Mouse (Mus musculus): ENCODE results near the gene Sec24a. TPM values are rescaled to one million over a fixed set of nuclear protein-coding genes. Genes with fewer than 3 reads are reported as not detected.
"Not testable (repeated sequence)": the region's sequence is repeated elsewhere in the genome, so short reads cannot be mapped to it uniquely, and the experiment has no call there.

The Sec24a gene
- polyA plus RNA-seq, 1 experiment from 2014 or later, result 13.0 TPM

GRCm38 (mm10) chr11:51764816-51765215, 1.4 kb upstream of the Sec24a start:
- Histone ChIP-seq H3K9ac (ENCODE audit: low read length) (no peak overlapping the region), H3K9me3 (ENCODE audit: control insufficient read depth, low read length) (no peaks in the 10 kb centered on the region), H3K36me3 (ENCODE audit: control insufficient read depth, insufficient read depth, low read length) (no peaks in the 10 kb centered on the region), H3K4me1 (ENCODE audit: control insufficient read depth, insufficient read depth, low read length) (peaks cover 7% of the 10 kb centered on the region), H3K27me3 (ENCODE audit: control insufficient read depth, insufficient read depth, low read length) (no peaks in the 10 kb centered on the region), H3K27ac (ENCODE audit: low read depth, low read length) (no peak overlapping the region), H3K4me3 (ENCODE audit: low read depth, low read length) (no peak overlapping the region), H3K4me2 (peak overlapping the region; percentile 89; the same call in 1 of the 2 replicates)
- DNase-seq (ENCODE audit: low spot score, missing footprints) (no peak), ATAC-seq (ENCODE audit: low FRiP score) (no peak)
- 91% methylated on average over 4 of the region's 4 CpGs for WGBS

DNA sequence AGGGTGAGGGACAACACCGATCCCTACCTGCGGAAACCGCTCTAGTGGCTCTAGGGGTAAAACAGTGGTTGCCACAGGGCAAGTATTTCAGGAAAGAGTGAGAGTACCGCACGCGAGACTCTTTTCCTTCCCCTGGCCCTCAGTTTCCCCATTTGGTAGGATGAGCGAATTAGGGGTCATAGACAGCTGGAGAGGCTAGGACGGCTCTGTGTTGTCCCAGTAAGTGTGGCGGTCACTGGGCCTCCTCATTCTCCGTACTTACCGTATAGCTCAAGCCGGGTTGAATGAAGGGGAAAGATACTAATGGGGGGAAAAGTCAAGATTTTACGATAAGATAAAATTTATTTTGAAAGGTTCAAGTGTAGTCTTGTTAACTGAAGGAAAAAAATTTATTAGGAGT, 521 bp upstream of the Sec24a start:
- H3K27me3 ChIP-seq (ENCODE audit: control insufficient read depth, insufficient read depth, low read length), result no peaks in the 10 kb centered on the region
- peak overlapping the region; percentile 87 for H3K9ac ChIP-seq (ENCODE audit: low read length)
- WGBS, result 7% methylated on average over 13 of the region's 13 CpGs
- peak overlapping the region; percentile 89 for H3K4me2 ChIP-seq
- ATAC-seq (ENCODE audit: low FRiP score), result peak; percentile 14; the same call in 1 of the 2 replicates
- no peak for DNase-seq (ENCODE audit: low spot score, missing footprints)
- H3K27ac ChIP-seq (ENCODE audit: low read depth, low read length), result no peak overlapping the region
- H3K4me3 ChIP-seq (ENCODE audit: low read depth, low read length), result peak overlapping the region; percentile 90
- H3K9me3 ChIP-seq (ENCODE audit: control insufficient read depth, low read length), result no peaks in the 10 kb centered on the region
- peaks cover 7% of the 10 kb centered on the region for H3K4me1 ChIP-seq (ENCODE audit: control insufficient read depth, insufficient read depth, low read length)
- no peaks in the 10 kb centered on the region for H3K36me3 ChIP-seq (ENCODE audit: control insufficient read depth, insufficient read depth, low read length)

DNA sequence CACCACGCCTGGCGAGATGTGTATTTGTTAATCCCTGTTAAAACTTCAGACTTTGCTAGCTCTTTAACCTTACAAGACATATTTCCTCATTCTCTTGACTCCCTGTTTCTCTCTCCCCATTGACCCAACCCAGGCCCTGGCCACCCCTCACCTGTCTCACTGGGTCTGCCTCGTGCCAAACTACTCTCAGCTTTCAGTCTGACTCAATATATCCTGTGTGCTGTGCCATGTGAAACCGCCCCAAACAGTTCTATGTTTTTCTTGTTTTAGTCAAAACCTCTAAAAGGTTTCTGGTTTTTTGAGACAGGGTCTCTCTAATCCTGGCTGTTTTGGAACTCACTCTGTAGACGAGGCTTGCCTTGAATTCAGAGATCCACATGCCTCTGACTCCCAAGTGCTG, 2.2 kb downstream of the Sec24a start:
- H3K27ac ChIP-seq (ENCODE audit: low read depth, low read length), result no peak overlapping the region
- H3K4me3 ChIP-seq (ENCODE audit: low read depth, low read length), result no peak overlapping the region
- H3K36me3 ChIP-seq (ENCODE audit: control insufficient read depth, insufficient read depth, low read length), result no peaks in the 10 kb centered on the region
- DNase-seq (ENCODE audit: low spot score, missing footprints) (no peak), ATAC-seq (ENCODE audit: low FRiP score) (no peak)
- no peaks in the 10 kb centered on the region for H3K27me3 ChIP-seq (ENCODE audit: control insufficient read depth, insufficient read depth, low read length)
- H3K4me1 ChIP-seq (ENCODE audit: control insufficient read depth, insufficient read depth, low read length), result peaks cover 7% of the 10 kb centered on the region
- no peak overlapping the region for H3K9ac ChIP-seq (ENCODE audit: low read length)
- H3K4me2 ChIP-seq, result no peak overlapping the region
- no peaks in the 10 kb centered on the region for H3K9me3 ChIP-seq (ENCODE audit: control insufficient read depth, low read length)
- 74% methylated on average over 5 of the region's 5 CpGs for WGBS

DNA sequence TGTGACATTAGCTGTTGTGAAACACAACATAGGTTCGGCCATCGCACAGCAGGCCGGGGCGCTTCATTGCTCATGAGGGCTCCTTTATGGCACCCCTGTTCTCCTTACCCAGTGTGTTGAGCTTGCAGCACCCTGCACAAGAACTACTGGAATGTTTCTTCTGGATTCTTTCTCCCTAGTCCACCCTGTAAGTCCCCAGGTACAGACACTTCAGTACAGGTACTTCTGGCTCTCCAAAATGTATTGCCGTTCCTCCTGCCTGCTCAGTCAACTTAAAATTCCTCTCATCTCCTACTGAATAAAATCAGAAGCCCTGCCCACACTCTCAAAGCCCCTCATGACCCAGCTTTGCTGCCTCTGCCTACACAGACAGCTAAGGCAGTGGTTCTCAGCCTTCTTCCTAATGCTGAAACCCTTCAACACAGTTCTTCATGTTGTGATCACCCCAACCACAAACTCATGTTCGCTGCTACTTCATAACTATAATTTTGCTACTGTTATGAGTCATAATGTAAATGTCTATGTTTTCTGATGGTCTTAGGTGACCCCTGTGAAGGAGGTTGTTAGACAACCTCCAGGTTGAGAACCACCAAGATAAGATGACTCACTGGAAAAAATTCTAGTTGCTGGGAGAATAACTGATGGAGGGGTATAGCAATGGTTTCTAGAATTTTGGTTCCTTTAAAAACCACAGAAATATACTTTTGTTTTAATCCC, 3.3 kb downstream of the Sec24a start:
- no peak for ATAC-seq (ENCODE audit: low FRiP score)
- DNase-seq (ENCODE audit: low spot score, missing footprints), result no peak
- Histone ChIP-seq H3K9me3 (ENCODE audit: control insufficient read depth, low read length) (no peaks in the 10 kb centered on the region), H3K27me3 (ENCODE audit: control insufficient read depth, insufficient read depth, low read length) (no peaks in the 10 kb centered on the region), H3K4me2 (no peak overlapping the region), H3K27ac (ENCODE audit: low read depth, low read length) (no peak overlapping the region), H3K4me3 (ENCODE audit: low read depth, low read length) (no peak overlapping the region), H3K9ac (ENCODE audit: low read length) (no peak overlapping the region), H3K36me3 (ENCODE audit: control insufficient read depth, insufficient read depth, low read length) (no peaks in the 10 kb centered on the region), H3K4me1 (ENCODE audit: control insufficient read depth, insufficient read depth, low read length) (peaks cover 14% of the 10 kb centered on the region)
- 89% methylated on average over 6 of the region's 6 CpGs for WGBS

DNA sequence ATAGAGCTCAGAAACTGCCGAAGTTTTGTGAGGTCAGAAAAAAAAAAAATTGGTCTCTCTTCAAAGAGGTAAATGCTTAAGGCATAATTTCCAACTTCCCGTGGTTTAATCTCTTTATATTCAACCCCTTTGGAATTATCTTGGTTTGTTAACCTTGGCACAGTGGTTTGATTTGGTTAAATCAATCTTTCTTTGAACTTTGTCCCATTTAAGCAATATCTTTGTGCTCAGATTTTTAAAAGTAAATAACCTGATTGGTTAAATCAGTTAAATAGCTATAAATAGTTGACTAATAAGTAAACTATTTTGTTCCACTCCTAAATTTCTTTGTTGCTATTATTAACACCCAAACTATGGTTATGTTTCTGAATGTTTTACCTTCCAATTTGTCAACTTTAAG, 4.2 kb downstream of the Sec24a start:
- no peaks in the 10 kb centered on the region for H3K27me3 ChIP-seq (ENCODE audit: control insufficient read depth, insufficient read depth, low read length)
- ATAC-seq (ENCODE audit: low FRiP score), result no peak
- WGBS, result 92% methylated on average over 2 of the region's 2 CpGs
- H3K9me3 ChIP-seq (ENCODE audit: control insufficient read depth, low read length), result no peaks in the 10 kb centered on the region
- H3K27ac ChIP-seq (ENCODE audit: low read depth, low read length), result no peak overlapping the region
- H3K4me3 ChIP-seq (ENCODE audit: low read depth, low read length), result no peak overlapping the region
- peaks cover 11% of the 10 kb centered on the region; the same call in 1 of the 2 replicates for H3K4me1 ChIP-seq (ENCODE audit: control insufficient read depth, insufficient read depth, low read length)
- no peaks in the 10 kb centered on the region for H3K36me3 ChIP-seq (ENCODE audit: control insufficient read depth, insufficient read depth, low read length)
- no peak overlapping the region for H3K4me2 ChIP-seq
- H3K9ac ChIP-seq (ENCODE audit: low read length), result no peak overlapping the region
- DNase-seq (ENCODE audit: low spot score, missing footprints), result no peak

GRCm38 (mm10) chr11:51758207-51758606, 5.2 kb downstream of the Sec24a start:
- not testable (repeated sequence) for H3K36me3 ChIP-seq (ENCODE audit: control insufficient read depth, insufficient read depth, low read length); H3K27me3 ChIP-seq (ENCODE audit: control insufficient read depth, insufficient read depth, low read length); H3K27ac ChIP-seq (ENCODE audit: low read depth, low read length); ATAC-seq (ENCODE audit: low FRiP score); H3K9me3 ChIP-seq (ENCODE audit: control insufficient read depth, low read length); H3K4me2 ChIP-seq; H3K9ac ChIP-seq (ENCODE audit: low read length); H3K4me3 ChIP-seq (ENCODE audit: low read depth, low read length); DNase-seq (ENCODE audit: low spot score, missing footprints)
- H3K4me1 ChIP-seq (ENCODE audit: control insufficient read depth, insufficient read depth, low read length), result peaks cover 11% of the 10 kb centered on the region; the same call in 1 of the 2 replicates
- 88% methylated on average over 5 of the region's 5 CpGs for WGBS

GRCm38 (mm10) chr11:51757625-51758024, 5.8 kb downstream of the Sec24a start:
- Histone ChIP-seq H3K36me3 (ENCODE audit: control insufficient read depth, insufficient read depth, low read length) (no peaks in the 10 kb centered on the region), H3K4me1 (ENCODE audit: control insufficient read depth, insufficient read depth, low read length) (peaks cover 11% of the 10 kb centered on the region; the same call in 1 of the 2 replicates), H3K9ac (ENCODE audit: low read length) (no peak overlapping the region), H3K27ac (ENCODE audit: low read depth, low read length) (no peak overlapping the region), H3K4me2 (no peak overlapping the region), H3K9me3 (ENCODE audit: control insufficient read depth, low read length) (no peaks in the 10 kb centered on the region), H3K27me3 (ENCODE audit: control insufficient read depth, insufficient read depth, low read length) (no peaks in the 10 kb centered on the region), H3K4me3 (ENCODE audit: low read depth, low read length) (no peak overlapping the region)
- ATAC-seq (ENCODE audit: low FRiP score) (no peak), DNase-seq (ENCODE audit: low spot score, missing footprints) (no peak)
- 91% methylated on average over 5 of the region's 5 CpGs for WGBS

DNA sequence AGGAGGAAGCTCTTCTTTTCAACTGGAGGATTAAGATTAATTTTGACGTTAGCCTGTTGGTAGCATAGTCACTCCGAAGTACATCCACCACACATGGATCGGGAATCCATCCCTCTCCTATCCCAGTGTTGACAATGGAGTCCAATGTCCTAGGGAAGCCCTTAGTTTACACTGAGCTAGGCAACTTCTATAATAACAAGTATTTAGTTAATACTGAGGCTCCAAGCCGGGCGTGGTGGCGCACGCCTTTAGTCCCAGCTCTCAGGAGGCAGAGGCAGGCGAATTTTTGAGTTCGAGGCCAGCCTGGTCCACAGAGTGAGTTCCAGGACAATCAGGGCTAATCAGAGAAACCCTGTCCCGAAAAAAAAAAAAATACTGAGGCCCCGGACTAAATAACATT, 6.4 kb downstream of the Sec24a start:
- peak overlapping the region; percentile 93 for H3K9ac ChIP-seq (ENCODE audit: low read length)
- no peak overlapping the region for H3K27ac ChIP-seq (ENCODE audit: low read depth, low read length)
- ATAC-seq (ENCODE audit: low FRiP score), result no peak
- H3K36me3 ChIP-seq (ENCODE audit: control insufficient read depth, insufficient read depth, low read length), result no peaks in the 10 kb centered on the region
- peaks cover 11% of the 10 kb centered on the region; the same call in 1 of the 2 replicates for H3K4me1 ChIP-seq (ENCODE audit: control insufficient read depth, insufficient read depth, low read length)
- H3K4me2 ChIP-seq, result peak overlapping the region; percentile 84
- 81% methylated on average over 11 of the region's 11 CpGs for WGBS
- H3K9me3 ChIP-seq (ENCODE audit: control insufficient read depth, low read length), result no peaks in the 10 kb centered on the region
- no peak for DNase-seq (ENCODE audit: low spot score, missing footprints)
- H3K4me3 ChIP-seq (ENCODE audit: low read depth, low read length), result peak overlapping the region; percentile 95
- no peaks in the 10 kb centered on the region for H3K27me3 ChIP-seq (ENCODE audit: control insufficient read depth, insufficient read depth, low read length)

GRCm38 (mm10) chr11:51756352-51756771, 7.1 kb downstream of the Sec24a start:
- Histone ChIP-seq H3K4me2 (peak overlapping the region; percentile 84), H3K9ac (ENCODE audit: low read length) (peak overlapping the region; percentile 93), H3K27ac (ENCODE audit: low read depth, low read length) (peak overlapping the region; percentile 35; the same call in 1 of the 2 replicates), H3K27me3 (ENCODE audit: control insufficient read depth, insufficient read depth, low read length) (no peaks in the 10 kb centered on the region), H3K4me3 (ENCODE audit: low read depth, low read length) (peak overlapping the region; percentile 95), H3K9me3 (ENCODE audit: control insufficient read depth, low read length) (no peaks in the 10 kb centered on the region), H3K36me3 (ENCODE audit: control insufficient read depth, insufficient read depth, low read length) (no peaks in the 10 kb centered on the region), H3K4me1 (ENCODE audit: control insufficient read depth, insufficient read depth, low read length) (peaks cover 11% of the 10 kb centered on the region; the same call in 1 of the 2 replicates)
- WGBS, result under 1% methylated on average over 36 of the region's 41 CpGs
- DNase-seq (ENCODE audit: low spot score, missing footprints) (peak; percentile 98), ATAC-seq (ENCODE audit: low FRiP score) (peak; percentile 99)

Measured in midbrain, embryonic 11.5 days (tissue).